Mouse (Mus musculus) urinary bladder, adult 2 months (tissue): Measurements from ENCODE around the gene Kctd21. TPM values are rescaled to one million over a fixed set of nuclear protein-coding genes. Genes with fewer than 3 reads are reported as not detected.

Source experiments
- DNase-seq: peaks from one replicate; pipeline ENCODE4 v3.0.0; 2022; ENCODE audit warnings: low spot score
- polyA plus RNA-seq: library from polyadenylated mRNA; depleted of rRNA; stranded (reverse); fragments of >200 nt; gene quantifications from 2 replicates; pipeline ENCODE4 v1.2.3, GENCODE M21; 2012

Kctd21 gene
- polyA plus RNA-seq, 1 experiment = 9.2 TPM

- DNase-seq = peak; percentile 12
These were observed 15.3 kb downstream of the Kctd21 start for GRCm38 (mm10) chr7:97347464-97347863.

- DNase-seq = peak; percentile 10
These were observed 16.2 kb downstream of the Kctd21 start for GRCm38 (mm10) chr7:97348318-97348717.

GRCm38 (mm10) chr7:97348836-97349235, 16.7 kb downstream of the Kctd21 start:
- no peak for DNase-seq

- peak; percentile 16 for DNase-seq
These were observed 17.3 kb downstream of the Kctd21 start for GRCm38 (mm10) chr7:97349438-97349837.

- DNase-seq = peak; percentile 15
These were observed 18.8 kb downstream of the Kctd21 start for GRCm38 (mm10) chr7:97350891-97351290.

GRCm38 (mm10) chr7:97351792-97352513, 19.8 kb downstream of the Kctd21 start:
- DNase-seq = peak; percentile 13

GRCm38 (mm10) chr7:97353356-97353755, 21.2 kb downstream of the Kctd21 start:
- DNase-seq = no peak

GRCm38 (mm10) chr7:97355068-97355841, 23.1 kb downstream of the Kctd21 start:
- DNase-seq = no peak

- DNase-seq = no peak
These were observed 24.1 kb downstream of the Kctd21 start for GRCm38 (mm10) chr7:97356253-97356652.

- no peak for DNase-seq
These were observed 24.7 kb downstream of the Kctd21 start for GRCm38 (mm10) chr7:97356875-97357276.

- DNase-seq = no peak
These were observed 25.7 kb downstream of the Kctd21 start for GRCm38 (mm10) chr7:97357840-97358239.

- DNase-seq = no peak
These were observed 26.2 kb downstream of the Kctd21 start for GRCm38 (mm10) chr7:97358347-97358746.

GRCm38 (mm10) chr7:97360166-97360565, 28.0 kb downstream of the Kctd21 start:
- DNase-seq = no peak

GRCm38 (mm10) chr7:97360955-97361354, 28.8 kb downstream of the Kctd21 start:
- no peak for DNase-seq

- DNase-seq = no peak
These were observed 29.3 kb downstream of the Kctd21 start for GRCm38 (mm10) chr7:97361467-97361866.

- no peak for DNase-seq
These were observed 33.8 kb downstream of the Kctd21 start for GRCm38 (mm10) chr7:97365887-97366286.

- no peak for DNase-seq
These were observed 43.0 kb downstream of the Kctd21 start for GRCm38 (mm10) chr7:97375101-97375500.

GRCm38 (mm10) chr7:97375906-97376305, 43.8 kb downstream of the Kctd21 start:
- DNase-seq = no peak

- no peak for DNase-seq
These were observed 47.2 kb downstream of the Kctd21 start for GRCm38 (mm10) chr7:97379304-97379703.

GRCm38 (mm10) chr7:97380500-97381123, 48.5 kb downstream of the Kctd21 start:
- no peak for DNase-seq

- no peak for DNase-seq
These were observed 50.5 kb downstream of the Kctd21 start for GRCm38 (mm10) chr7:97382661-97383060.

GRCm38 (mm10) chr7:97383496-97384132, 51.5 kb downstream of the Kctd21 start:
- no peak for DNase-seq
